ENCODE assay signal across 32 mouse cellular contexts in the genomic region with DNA sequence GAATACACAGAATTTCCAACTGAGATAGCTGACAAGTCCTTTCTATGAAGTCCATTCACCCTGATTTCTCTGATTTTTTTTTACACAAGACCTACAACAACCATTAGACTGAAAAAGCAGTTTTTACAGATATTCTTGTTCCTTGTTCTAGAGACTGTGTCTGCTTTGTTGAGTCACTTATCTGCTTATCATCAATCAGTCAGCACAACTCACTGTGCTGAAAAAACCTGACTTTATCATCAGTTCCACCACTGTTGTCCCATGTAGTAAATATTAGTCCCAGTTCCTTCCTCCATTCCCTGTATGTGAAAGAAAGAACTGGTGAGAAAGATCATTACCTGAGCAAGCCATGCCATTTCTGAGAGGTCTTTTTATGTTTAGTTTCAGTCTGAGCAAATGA.
"Had no signal": no experiment of that assay in that cellular context is flagged by ENCODE, and none has a peak within 500 bp of the region (broad histone marks: within the 10 kb centered on the region; RNA-seq: fewer than 3 reads in every experiment).

No protein-coding gene starts in this region.

- H3K4me3 ChIP-seq: limb, embryonic 10.5 days; limb, embryonic 12.5 days; limb, embryonic 13.5 days; limb, embryonic 15.5 days; liver, embryonic 12.5 days; liver, embryonic 13.5 days; liver, embryonic 15.5 days; lung, embryonic 15.5 days; megakaryocyte, embryonic 14.5 days; midbrain, embryonic 10.5 days; midbrain, embryonic 12.5 days; midbrain, embryonic 13.5 days; midbrain, embryonic 15.5 days; myocyte; neural tube, embryonic 12.5 days had no signal

- H3K27ac ChIP-seq: limb, embryonic 10.5 days; limb, embryonic 12.5 days; limb, embryonic 13.5 days; limb, embryonic 15.5 days; liver, embryonic 12.5 days; liver, embryonic 13.5 days; liver, embryonic 14.5 days; liver, embryonic 15.5 days; lung, embryonic 15.5 days; macrophage; midbrain, embryonic 10.5 days; midbrain, embryonic 12.5 days; midbrain, embryonic 13.5 days; midbrain, embryonic 15.5 days; neural tube, embryonic 12.5 days had no signal

- ATAC-seq: liver, embryonic 12.5 days; liver, postnatal 0 days; lung, postnatal 0 days; midbrain, embryonic 13.5 days; midbrain, embryonic 15.5 days; midbrain, embryonic 16.5 days had no signal

- H3K4me1 ChIP-seq: limb, embryonic 10.5 days; limb, embryonic 12.5 days; limb, embryonic 13.5 days; limb, embryonic 15.5 days; liver, embryonic 12.5 days; liver, embryonic 13.5 days; liver, embryonic 15.5 days; lung, embryonic 15.5 days; megakaryocyte, embryonic 14.5 days; midbrain, embryonic 10.5 days; midbrain, embryonic 12.5 days; midbrain, embryonic 13.5 days; midbrain, embryonic 15.5 days; neural tube, embryonic 12.5 days had no signal

- H3K9me3 ChIP-seq: limb, embryonic 10.5 days; limb, embryonic 12.5 days; limb, embryonic 13.5 days; limb, embryonic 15.5 days; liver, embryonic 12.5 days; liver, embryonic 13.5 days; liver, embryonic 15.5 days; lung, embryonic 15.5 days; megakaryocyte, embryonic 14.5 days; midbrain, embryonic 10.5 days; midbrain, embryonic 12.5 days; midbrain, embryonic 13.5 days; midbrain, embryonic 15.5 days; neural tube, embryonic 12.5 days had no signal

- DNase-seq: left cerebral cortex, postnatal 4 days; liver; liver, embryonic 13.5 days; liver, postnatal 0 days; lung, adult 18-20 months; lung, adult 2 months; lung, embryonic 14.5 days; lung, postnatal 10 days; lung, postnatal 14 days; lung, postnatal 36 days; lung, postnatal 4 days; midbrain, embryonic 14.5 days had no signal

- H3K9ac ChIP-seq: limb, embryonic 12.5 days; limb, embryonic 13.5 days; limb, embryonic 15.5 days; liver, embryonic 12.5 days; liver, embryonic 13.5 days; liver, embryonic 14.5 days; liver, embryonic 15.5 days; liver, postnatal 0 days; lung, embryonic 14.5 days; lung, embryonic 15.5 days; midbrain, embryonic 12.5 days; midbrain, embryonic 13.5 days; midbrain, embryonic 15.5 days; neural tube, embryonic 12.5 days had no signal

- H3K36me3 ChIP-seq: limb, embryonic 10.5 days; limb, embryonic 12.5 days; limb, embryonic 13.5 days; limb, embryonic 15.5 days; liver, embryonic 12.5 days; liver, embryonic 13.5 days; liver, embryonic 15.5 days; lung, embryonic 15.5 days; midbrain, embryonic 10.5 days; midbrain, embryonic 12.5 days; midbrain, embryonic 13.5 days; midbrain, embryonic 15.5 days; neural tube, embryonic 12.5 days had no signal

- H3K27me3 ChIP-seq: limb, embryonic 12.5 days; limb, embryonic 13.5 days; limb, embryonic 15.5 days; liver, embryonic 12.5 days; liver, embryonic 13.5 days; liver, embryonic 15.5 days; lung, embryonic 15.5 days; megakaryocyte, embryonic 14.5 days; midbrain, embryonic 12.5 days; midbrain, embryonic 13.5 days; midbrain, embryonic 15.5 days; neural tube, embryonic 12.5 days had no signal

- H3K4me2 ChIP-seq: limb, embryonic 12.5 days; limb, embryonic 13.5 days; limb, embryonic 15.5 days; liver, embryonic 11.5 days; liver, embryonic 12.5 days; liver, embryonic 13.5 days; liver, embryonic 15.5 days; lung, embryonic 14.5 days; lung, embryonic 15.5 days; midbrain, embryonic 11.5 days; midbrain, embryonic 12.5 days; midbrain, embryonic 13.5 days; midbrain, embryonic 15.5 days; neural tube, embryonic 12.5 days had no signal
